Mouse (Mus musculus) CD4-positive, CD25-positive, alpha-beta regulatory T cell, adult 2 months (primary cell): ENCODE data around the gene H3f3b.
A peak's percentile ranks its signal among the peaks of the same experiment; 100 is the strongest.
"Not testable (repeated sequence)": the region's sequence is repeated elsewhere in the genome, so short reads cannot be mapped to it uniquely, and the experiment has no call there.

Source experiments
- DNase-seq: peaks from one replicate; pipeline ENCODE4 v3.0.0-alpha.2; 2012; ENCODE audit warnings: low read depth, low spot score

H3f3b gene

GRCm38 (mm10) chr11:116021328-116022220, 6.2 kb downstream of the H3f3b start:
- DNase-seq = peak; percentile 38

GRCm38 (mm10) chr11:116020519-116020922, 7.2 kb downstream of the H3f3b start:
- DNase-seq = peak; percentile 62

GRCm38 (mm10) chr11:116019976-116020411, 7.8 kb downstream of the H3f3b start:
- peak; percentile 38 for DNase-seq

GRCm38 (mm10) chr11:116019360-116019791, 8.4 kb downstream of the H3f3b start:
- no peak for DNase-seq

DNA sequence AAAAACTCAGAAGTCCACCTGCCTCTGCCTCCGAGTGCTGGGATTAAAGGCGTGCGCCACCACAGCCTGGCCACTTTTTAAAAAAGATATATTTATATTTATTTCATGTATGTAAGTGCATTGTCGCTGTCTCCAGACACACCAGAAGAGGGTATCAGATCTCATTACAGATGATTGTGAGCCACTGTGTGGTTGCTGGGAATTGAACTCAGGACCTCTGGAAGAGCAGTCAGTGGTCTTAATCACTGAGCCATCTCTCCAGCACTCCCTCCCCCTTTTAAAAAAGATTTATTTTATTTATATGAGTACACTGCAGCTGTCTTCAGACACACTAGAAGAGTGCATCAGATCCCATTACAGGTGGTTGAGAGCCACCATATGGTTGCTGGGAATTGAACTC, 8.9 kb downstream of the H3f3b start:
- not testable (repeated sequence) for DNase-seq

DNA sequence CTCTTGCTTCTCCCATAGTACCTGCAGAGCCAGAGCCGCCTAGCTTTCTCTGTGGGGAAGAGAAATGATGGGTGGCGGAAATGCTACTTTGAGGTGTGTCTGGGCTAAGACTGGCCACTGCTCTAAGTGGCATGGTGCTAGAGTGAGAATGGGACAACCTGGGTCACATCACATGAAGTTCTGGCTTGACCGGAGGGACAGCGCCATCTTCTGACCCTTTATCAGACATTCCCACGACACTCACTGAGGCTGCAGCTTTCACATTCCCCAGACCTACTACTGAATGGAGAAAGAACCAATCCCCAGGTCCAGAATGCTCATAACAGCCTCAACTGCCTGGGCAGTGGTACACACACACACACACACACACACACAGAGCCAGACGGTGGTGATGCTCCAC, 9.7 kb downstream of the H3f3b start:
- peak; percentile 55 for DNase-seq

GRCm38 (mm10) chr11:116014821-116015220, 12.9 kb downstream of the H3f3b start:
- no peak for DNase-seq

DNA sequence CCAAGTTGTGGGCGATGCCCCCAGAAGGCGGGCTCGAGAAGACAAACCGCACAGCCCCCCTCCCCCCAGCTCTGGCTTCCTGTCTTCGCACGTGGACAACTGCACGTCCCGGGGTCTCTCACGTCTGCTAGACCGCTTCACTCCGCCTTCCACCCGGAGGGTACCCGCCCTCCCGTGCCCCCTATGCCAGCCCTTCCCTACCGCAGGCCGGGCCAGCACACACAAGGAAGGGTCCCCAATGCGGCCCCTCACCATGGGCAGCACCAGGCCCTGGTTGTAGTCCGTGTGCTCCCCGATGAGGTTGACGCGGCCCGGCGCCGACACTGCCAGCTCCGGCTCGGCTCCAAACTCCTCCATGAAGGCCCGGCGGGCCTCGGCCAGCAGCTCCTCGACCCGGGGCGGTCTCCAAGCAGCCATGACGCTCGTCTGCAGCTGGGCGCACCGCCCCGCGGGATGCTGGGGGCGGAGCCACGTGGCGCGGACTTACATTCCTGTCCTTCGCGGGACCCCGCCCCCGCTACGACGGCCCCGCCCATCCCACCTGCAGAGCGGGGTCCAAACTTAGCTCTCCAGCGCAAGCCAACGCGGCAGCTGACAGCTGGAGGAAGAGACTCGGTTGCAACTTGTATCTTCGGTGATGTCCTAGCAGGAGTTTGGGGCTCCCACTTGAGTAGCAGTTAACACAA, 15.4 kb downstream of the H3f3b start, which contains the start of gene Galk1:
Gene Galk1 (minus strand): TSS at position 458 of the 686 bp plus-strand sequence.
- DNase-seq = peak; percentile 94

GRCm38 (mm10) chr11:116011529-116012261, 16.1 kb downstream of the H3f3b start:
- no peak for DNase-seq

GRCm38 (mm10) chr11:116010948-116011347, 16.8 kb downstream of the H3f3b start:
- DNase-seq = no peak

- DNase-seq = no peak
These were observed 17.6 kb downstream of the H3f3b start for GRCm38 (mm10) chr11:116010146-116010545.

DNA sequence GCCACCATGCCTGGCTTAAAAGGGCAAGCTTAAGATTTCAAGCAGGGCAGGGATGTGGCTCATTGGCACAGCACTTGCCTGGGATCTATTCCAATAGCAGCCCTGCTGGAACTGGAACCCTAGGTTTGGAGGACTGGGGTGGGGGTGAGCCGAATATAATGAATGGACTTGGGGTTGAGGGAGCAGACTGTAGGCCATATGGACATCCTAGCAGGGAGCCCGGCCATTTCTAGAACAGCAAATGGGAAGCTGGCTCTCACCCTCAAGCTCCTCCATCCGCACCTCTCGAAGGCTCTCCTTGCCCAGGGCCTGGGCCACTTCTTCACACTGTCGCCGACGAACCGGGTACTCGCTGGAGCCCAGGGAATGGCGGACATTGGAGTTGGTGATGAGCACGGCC, 18.1 kb downstream of the H3f3b start:
- DNase-seq = no peak

DNA sequence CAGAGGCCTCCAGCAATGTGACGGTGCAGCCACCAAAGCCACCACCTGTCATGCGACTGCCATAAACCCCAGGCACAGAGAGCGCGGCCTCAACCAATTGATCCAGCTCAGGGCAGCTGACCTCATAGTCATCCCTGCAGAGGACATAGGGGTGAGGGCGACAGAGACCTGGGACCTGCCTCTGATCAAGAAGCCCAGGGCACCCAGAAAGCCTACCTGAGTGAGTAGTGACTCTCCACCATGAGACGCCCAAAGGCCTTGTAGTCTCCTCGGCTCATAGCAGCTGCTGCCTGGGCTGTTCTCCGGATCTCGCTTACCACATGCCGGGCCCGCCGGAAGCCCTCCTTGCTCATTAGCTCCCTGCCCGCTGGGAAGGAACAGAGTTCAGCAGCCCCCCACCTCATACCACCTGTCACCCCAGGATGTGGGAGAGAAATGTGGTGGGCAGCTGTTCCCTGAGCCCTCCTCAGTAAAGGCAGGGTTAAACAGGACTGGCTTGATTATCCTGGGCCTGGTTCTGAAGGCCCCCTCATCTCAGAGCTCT, 18.9 kb downstream of the H3f3b start:
- DNase-seq = no peak

- no peak for DNase-seq
These were observed 19.4 kb downstream of the H3f3b start for GRCm38 (mm10) chr11:116008411-116008810.

GRCm38 (mm10) chr11:116007095-116007850, 20.5 kb downstream of the H3f3b start:
- DNase-seq = no peak

GRCm38 (mm10) chr11:116005701-116006419, 21.9 kb downstream of the H3f3b start:
- no peak for DNase-seq

DNA sequence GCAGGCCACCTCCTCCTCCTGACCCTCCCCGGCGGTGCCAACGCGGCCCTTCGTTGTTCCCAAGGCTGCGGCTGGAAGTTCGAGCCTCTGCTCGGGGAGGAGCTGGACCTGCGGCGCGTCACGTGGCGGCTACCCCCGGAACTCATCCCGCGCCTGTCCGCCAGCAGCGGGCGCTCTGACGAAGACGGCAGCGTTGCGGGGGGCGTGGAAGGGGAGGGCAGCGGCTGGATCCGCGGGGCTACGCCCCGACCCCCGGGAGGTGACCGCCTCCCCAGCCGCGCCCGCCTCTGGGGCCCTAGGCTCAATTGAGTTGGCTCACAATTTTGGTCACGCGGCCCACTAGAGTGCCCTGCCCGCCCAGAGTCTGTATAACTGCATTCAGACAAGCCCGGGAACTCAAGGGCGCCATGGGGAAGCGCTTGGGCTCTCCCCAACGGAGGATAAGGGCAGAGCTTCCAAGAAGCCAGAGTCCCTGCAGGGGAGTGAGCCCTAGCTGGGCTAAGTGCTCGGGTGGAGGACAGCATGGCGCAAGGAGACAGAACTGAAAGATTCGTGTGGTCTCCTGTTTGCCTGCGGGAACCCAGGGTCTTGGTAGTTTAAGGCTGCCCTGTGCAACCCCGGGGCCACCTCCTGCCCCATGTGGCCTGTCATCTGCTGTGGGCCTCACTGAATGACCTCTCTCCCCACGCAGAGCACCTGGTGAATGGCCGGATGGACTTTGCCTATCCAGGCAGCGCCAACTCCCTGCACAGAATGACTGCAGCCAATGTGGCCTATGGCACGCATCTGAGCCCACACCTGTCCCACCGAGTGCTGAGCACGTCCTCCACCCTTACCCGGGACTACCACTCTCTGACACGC, 22.7 kb downstream of the H3f3b start:
- DNase-seq = peak; percentile 83

DNA sequence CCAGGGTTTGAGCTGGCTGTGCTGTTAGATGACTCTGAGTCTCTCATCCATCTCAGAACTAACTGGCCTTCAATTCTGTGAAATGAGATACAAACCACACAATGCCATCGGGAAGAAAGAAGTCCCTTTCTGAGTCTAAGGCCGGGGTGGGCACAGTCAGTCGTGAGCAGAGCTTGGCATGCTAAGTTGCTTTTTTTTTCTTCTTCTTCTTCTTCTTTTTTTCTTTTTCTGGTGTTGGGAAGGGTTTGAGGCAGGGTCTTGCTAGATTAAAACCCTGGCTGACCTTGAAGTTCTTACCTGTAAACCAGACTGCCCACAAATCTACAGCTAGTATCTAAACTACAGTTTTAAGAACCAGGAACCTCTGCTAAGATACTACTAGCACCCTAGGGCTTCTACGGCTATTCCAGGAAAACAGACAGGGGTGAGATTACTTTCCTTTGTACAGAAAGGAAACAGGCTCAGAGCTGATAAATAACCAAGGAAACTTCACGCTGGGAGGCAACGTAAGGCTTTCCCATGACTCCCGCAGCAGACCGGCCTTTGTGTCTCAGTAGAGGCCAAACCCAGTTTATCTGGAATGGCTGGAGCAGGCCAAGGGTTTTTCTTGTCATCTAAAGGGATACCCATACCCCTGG, 23.5 kb downstream of the H3f3b start:
- DNase-seq = no peak

- DNase-seq = no peak
These were observed 24.9 kb downstream of the H3f3b start for GRCm38 (mm10) chr11:116002894-116003293.
